Mouse (Mus musculus): ENCODE measurements at regions not wholly inside any gene's neighbourhood (a gene's known extent, or its start where the extent isn't known, plus 50 kb on each side); places are given as distances from the start of the nearest gene placed in this dataset.
"Not testable (repeated sequence)": the region's sequence is repeated elsewhere in the genome, so short reads cannot be mapped to it uniquely, and the experiment has no call there.

DNA sequence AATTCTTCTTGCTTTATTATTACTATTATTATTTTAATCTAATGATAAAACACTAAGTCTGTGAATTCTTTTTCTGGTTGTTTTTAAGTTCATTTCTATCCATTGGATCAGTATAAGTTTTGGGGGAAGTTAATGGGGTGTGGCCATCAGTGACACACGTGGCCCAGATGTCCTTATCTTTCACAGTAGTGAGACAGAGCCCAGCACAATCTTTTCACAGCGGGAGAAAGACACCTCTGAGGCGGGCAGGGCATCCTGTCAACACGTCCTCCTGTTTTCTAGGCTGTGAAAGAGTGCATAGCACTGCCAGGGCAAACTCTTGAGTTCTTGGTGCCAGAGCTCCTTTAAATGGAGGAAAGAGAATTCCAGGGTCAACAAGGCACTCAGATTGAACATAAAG is 162.1 kb downstream of the Ifng start:
- DNase-seq (ENCODE audit: low read depth in 1 of 2, low spot score in 2 of 2): no peak

DNA sequence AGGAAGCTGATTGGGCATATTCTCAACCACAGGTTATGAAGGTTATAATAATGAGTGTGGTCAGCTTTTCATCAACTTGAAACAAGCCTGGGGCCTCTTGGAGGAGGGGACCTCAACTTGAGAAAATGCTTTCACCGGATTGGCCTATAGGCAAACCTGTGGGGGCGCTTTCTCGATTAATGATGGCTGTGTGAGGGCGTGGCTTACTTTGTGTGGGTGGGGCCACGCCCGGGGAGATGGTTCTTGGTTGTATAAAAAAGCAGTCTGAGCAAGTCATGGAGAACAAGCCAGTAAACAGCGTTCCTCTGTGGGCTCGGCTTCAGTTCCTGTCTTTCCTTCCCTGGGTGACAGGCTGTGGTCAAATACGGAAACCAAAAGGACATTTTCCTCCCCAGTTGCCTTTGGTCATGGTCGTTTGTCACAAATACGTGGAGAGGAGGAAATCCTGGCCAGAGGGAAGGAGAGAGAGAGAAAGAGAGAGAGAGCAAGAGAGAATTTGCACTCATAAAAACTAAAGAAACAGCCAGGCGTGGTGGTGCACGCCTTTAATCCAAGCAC is 163.1 kb downstream of the Ifng start:
- no peak for DNase-seq (ENCODE audit: low read depth in 1 of 2, low spot score in 2 of 2)

DNA sequence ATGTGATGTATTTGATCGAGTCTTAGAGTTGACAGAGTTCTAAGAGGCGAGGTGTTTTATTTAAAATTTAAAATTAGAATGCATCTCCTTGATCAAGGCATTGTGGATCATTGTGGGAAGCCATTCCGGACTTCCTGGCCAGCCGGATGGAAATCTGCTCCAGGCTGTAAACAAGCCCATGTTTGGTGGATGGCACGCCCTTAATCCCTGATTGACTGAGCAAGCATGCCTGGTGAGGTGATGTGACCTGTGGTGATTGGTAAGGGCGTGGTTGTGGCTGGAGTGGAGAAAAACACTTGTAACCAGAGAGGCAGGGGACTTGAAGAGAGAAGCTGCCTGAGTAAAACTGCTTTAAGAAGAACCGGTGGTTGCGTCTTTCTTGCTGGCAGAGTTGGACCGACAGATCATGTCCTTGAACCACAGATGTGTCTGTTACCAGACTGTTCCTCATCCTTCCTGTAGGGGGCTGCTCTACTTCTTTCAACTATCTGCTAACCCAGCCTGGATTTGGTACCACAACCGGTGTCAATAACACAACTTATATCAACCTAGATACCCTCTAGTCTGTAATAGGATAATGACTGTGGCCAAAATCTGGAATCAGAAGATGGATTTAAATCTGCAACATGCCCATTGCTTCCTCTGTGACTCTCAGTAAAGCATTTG is 164.4 kb downstream of the Ifng start:
- DNase-seq (ENCODE audit: low read depth in 1 of 2, low spot score in 2 of 2): no peak

DNA sequence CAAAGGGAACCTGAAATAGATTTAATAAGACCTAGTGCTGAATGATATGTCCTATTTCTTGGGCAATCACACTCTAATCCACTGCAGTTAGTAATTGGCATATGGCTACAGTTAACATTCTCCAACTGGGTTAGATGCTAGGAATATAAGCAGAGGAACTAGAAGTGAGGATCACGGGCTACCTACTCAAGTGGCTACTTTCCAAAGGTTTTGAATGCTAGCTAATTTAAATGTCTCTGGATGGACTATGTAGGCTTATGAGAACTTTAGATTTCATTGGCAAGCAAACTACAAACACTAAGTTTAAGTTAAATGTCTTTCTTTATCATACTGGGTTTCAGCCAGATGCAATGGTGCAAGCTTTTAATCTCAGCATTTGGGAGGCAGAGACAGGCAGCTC is 166.6 kb downstream of the Ifng start:
- no peak for DNase-seq (ENCODE audit: low read depth in 1 of 2, low spot score in 2 of 2)

DNA sequence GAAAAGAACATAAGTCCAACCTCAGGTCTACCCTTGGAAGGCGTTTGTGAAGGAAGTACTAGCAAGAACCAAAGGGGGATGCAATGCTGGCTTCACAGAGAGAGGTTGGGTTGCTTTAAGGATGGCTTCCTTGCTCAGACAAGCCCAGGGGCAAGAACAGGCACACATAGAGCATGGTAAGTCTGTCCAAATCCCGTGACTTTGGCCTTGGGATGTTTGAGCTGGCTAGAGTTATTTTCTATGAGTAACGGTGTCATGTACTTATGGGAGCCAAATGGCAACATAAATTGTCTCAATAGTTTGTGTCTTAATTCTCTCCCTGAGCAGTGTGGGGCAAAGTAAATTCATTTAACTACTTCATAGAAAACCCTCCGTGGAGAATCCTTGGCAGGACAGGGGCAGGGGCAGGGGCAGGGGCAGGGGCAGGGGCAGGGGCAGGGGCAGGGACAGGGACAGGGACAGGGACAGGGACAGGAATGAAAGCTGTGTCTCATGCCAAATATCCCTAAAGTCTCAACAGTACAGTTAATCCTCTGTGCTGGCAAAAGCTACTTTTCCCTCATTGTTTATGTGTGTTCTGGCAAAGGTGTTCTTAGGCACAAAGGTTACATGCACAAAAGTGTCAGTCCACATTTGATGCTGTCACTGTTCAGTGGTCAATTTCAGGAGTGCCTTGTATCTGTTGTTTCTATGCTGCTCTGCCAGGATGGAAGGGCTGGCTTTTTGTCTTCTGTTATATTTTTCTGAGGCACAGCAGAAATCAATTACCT is 167.7 kb downstream of the Ifng start:
- DNase-seq (ENCODE audit: low read depth in 1 of 2, low spot score in 2 of 2): no peak

DNA sequence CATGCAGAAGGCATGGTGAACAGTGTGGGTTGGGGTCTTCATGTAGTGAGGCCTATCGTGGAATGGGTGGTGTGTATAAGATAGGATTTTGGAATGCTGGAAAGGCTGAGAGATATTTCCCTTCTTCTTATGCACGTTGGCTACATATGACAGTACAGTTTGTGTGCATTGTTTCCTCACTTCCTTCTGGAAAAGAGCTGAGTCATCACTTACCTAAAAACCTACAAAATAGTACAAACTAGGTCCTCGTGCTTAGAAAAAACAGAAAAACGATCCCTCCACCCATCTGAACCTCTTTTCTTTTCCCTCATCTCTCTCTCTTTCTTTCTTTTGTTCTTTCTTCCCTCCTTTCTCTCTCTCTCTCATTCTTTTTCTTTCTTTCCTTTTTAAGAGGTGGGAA is 168.3 kb downstream of the Ifng start:
- DNase-seq (ENCODE audit: low read depth in 1 of 2, low spot score in 2 of 2): no peak

DNA sequence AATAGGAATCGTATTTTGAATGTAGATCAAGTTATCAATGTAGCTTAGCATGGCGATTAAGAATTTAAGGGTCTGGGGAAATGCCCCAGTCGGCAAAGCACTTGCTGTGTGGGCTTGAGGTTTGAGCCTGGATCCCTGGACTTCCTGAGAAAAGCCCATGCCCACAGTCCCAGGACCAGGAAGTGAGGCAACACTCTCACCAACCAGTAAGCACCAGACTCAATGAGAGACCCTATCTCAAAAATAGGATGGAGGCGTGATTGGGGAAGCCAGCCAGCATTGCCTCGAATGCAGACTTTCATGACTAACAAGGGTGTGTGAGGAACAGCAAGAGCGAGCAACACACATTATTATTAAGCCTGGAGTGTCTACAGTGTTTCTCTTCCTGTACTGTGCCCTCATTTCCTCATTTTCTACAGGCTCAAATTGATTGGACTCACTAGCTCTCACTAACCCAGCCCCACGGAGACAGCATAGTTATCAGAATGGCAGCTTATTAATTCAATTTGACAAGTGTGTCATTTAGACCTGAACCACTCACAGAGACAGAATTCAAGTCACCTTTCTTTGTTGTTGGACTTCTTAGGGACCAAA is 170.1 kb downstream of the Ifng start:
- DNase-seq (ENCODE audit: low read depth in 1 of 2, low spot score in 2 of 2): no peak

DNA sequence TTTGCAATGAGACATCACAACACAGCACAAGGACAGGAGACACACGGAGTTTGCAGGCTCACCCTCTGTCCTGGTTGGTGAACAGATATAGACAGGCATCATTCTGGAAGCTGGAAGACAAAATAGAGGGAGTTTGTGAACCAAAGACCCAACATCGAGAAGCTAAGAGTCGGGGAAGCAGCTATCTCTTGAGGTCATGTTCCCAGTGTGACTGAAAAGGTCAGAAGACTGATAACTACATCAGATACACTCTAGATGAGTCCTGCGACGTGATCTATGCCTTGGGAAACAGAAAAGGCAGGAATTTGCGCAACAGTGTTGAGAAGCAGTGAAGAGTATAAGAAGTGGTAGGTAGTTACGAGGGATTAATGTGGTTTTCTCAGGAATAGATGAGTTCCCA is 171.2 kb downstream of the Ifng start:
- DNase-seq (ENCODE audit: low read depth in 1 of 2, low spot score in 2 of 2): no peak

DNA sequence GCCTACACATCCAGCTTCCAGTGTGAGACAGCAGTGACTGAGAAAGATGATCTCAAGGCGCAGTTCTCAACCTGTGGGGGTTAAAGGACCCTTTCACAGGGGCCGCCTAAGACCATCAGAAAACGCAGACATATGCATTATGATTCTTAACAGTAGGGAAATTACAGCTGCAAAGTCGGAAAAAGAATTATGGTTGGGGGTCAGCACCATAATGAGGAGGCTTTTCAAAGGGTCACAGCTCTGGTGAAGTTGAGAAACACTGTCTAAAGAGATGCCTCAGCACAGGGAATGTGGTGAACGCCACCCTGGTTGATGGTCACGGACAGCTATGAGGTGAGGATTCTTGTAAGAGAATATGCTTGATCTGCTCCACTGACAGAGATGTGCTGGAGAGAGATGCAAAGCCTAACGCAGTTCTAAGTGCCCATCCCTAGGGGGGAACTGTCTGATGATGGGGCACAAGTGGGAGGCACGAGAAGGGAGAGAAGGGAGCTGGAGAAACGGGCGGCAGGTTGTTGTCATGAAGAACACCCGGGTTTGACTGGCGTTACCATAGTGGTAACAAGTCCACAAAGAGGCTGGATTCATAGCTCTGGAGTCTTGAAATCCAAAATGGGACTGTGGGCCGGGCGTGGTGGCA is 172.3 kb downstream of the Ifng start:
- DNase-seq (ENCODE audit: low read depth in 1 of 2, low spot score in 2 of 2): no peak

DNA sequence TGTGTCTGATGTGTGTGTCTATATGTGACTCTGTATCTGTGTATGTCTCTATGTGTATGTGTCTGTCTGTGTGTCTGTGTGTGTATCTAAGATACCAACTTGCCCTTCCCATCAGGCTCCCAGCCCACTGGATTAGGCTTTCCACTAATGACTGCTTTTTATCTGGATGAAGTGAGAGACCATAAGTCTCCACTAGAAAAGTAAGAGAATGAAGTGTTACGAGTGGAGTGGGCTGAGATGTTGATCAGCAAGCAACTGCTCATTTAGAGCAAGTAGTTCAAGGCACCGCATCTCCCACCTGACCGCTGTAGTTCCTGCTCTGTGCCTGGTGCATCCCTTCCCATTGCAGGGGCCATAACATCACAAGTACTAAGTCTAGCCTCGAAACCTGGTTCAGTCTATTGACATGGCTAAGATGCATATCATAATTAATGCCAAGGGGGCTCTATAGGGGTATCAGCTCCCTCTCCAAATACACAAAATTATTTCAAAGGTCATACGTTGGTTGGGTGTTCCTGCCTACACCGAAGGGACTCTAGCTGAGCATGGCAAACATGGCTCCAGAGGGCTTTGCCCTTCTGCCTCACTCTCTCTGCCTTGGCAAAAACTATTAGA is 173.5 kb downstream of the Ifng start:
- no peak for DNase-seq (ENCODE audit: low read depth in 1 of 2, low spot score in 2 of 2)

DNA sequence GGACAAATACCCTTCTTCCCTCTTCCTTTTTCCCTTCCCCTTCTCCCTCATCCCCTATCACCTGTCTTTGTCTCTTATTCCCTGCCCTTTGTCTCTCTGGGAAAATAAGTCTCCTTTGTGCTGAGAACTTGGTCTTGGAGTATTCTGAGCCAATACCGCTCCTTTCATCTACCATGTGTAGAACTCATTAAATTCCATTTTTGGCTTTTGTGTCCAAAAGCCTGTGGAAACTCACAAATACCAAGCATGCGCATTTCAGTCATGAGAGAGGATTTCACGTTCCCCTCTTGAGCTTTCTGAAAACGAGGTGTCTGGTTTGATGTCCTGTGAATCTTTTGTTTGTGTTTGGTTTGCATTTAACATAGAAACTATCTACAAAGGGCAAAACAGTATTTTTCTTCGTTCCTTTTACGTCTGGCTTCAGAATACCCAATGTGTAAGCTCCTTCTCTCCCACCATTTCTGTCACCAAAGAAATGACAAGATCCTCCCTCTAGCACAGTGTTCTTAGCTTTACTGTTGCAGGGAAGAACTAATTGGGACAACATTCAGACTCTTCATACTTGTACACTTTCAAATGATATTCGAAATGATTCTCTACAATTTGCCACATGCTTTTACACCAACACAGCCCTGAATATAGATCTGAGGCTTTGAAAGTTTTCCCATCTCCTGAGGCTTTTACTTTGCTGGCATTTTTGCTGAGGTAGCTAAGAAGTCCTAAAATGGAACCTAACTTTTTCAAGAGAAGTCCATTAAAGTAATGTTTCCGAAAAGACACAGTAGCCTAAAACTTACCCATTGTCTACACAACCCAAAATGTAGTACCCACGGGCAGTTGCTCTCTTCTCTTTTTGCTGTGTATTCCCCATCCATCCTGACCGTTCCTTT is 174.5 kb downstream of the Ifng start:
- DNase-seq (ENCODE audit: low read depth in 1 of 2, low spot score in 2 of 2): no peak

DNA sequence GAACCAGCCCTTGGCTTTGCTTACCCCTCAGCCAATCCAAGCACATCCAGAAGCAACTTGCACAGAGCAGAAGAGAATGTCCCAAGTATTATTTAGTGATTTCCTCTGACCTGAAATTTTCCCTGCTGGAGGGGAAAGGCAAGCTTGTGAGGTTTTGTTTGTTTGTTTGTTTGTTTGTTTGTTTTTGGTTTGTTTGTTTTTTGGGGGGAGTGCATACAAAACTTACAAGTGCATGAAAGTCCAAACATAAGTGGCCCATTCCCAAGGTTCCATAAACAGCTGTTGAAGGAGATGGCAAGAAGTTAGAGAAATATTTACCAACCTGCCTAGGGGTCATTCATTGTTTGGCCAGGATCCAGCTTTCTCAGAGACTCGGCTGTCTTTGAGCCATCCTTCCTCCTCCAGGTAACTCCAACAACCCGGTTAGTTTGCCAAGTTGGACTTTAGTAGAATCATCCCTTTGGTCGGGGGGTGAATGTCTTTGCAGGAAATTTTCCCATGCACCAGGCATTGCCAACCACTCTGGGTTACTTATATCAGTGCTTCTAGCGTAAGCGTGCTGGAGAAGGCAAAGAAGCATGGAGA is 175.3 kb downstream of the Ifng start:
- no peak for DNase-seq (ENCODE audit: low read depth in 1 of 2, low spot score in 2 of 2)

DNA sequence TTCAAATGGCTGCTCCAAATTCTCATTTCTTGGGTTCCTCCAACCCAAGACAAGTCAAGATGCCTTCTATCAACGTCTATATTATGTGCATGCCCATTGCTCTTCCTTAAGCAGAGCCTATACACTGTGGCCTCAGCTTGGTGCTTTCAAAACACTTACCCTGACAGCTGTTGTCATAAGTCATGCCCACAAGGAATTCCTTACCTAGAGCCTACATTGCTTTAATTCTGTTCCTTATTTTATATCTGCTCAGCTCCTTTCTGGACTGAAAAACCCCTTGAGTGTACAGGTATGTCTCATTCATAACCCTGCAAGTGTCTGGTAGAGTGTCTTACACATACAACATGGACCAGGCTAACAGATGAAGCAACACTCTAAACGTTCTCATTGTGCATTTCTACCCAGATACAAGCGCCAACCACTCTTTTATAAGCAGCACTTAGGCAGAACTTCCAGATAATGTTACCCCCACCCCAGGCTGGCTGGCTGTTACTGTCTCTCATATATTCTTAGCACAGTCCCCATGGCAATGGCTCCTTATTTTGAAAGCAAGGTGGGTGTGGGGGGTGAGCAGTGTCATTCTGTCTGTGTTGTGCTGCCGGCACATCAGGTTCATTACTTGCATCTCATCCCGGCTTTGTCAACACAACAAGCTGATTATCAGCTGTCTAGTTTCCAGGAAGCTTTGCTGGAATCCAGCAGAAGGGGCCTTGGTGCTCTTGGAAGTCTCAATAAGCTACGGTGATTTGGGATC is 176.6 kb downstream of the Ifng start:
- no peak for DNase-seq (ENCODE audit: low read depth in 1 of 2, low spot score in 2 of 2)

DNA sequence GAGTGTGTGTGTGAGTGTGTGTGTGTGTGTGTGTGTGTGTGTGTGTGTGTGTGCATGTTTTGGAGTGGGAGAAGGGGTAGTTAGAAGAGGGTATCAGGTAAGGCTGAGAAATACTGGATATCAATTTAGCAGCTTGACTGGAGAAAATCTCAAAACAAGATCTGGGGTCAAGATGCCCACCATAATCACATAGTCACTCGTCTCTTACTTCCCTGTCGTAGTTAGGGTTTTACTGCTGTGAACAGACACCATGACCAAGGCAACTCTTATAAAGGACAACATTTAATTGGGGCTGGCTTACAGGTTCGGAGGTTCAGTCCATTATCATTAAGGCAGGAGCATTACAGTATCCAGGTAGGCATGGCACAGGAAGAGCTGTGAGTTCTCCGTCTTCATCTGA is 177.4 kb downstream of the Ifng start:
- not testable (repeated sequence) for DNase-seq (ENCODE audit: low read depth in 1 of 2, low spot score in 2 of 2)

DNA sequence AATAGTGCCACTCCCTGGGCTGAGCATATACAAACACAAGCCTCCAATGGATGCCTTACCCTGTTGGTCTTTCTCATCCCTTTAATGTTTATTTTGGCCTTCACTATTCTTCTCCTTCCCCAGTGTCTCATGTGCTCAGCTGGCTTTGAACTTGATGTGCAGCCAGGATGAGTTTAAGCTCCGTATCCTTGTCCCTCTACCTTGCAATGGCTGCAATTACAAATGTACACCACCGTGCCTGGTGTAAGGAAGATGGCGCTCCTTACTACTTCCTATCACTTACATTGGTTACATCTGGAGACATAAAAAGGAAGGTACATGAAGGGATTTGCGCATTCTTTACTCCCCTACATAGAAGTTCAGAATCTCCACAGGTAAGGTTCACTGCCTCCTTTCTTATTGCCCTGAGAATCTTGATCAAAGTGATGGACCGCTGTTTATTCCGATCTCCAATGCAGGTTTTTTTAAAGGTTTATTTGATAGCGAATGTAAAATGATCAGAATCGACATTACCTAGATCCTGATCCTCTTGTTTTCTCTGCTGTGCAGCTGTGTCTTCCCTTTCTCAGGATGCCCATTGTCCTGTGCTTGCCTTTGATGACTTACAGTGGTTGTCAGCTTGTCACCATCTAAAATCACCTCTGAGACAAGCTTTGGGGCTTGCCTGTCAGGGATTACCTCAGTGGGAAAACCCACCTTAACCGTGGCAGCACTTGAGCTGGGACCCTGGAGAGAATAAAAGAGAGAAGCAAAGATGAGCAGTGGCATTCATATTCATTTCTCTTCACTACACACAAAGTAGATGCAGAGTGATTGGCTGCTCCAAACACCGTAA is 178.1 kb downstream of the Ifng start:
- no peak for DNase-seq (ENCODE audit: low read depth in 1 of 2, low spot score in 2 of 2)

DNA sequence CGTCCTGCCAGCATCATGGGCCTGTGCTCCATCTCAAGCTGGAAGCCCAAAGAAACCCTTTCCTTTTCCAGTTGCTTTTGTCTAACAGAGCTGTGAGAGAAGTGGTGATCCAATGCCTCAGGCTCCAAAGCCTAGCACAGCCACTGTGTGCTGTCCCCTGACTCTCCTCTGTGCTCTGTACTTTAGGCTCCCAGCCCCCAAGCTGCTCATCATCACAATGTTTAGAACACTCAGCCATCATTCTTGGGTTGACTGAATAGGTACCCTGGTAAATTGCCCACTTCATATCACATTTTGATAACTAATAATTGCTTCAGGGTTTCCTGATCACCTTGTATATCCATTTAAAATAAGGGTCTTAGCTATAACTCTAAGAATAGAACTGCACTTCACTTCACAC is 178.8 kb downstream of the Ifng start:
- DNase-seq (ENCODE audit: low read depth in 1 of 2, low spot score in 2 of 2): no peak

DNA sequence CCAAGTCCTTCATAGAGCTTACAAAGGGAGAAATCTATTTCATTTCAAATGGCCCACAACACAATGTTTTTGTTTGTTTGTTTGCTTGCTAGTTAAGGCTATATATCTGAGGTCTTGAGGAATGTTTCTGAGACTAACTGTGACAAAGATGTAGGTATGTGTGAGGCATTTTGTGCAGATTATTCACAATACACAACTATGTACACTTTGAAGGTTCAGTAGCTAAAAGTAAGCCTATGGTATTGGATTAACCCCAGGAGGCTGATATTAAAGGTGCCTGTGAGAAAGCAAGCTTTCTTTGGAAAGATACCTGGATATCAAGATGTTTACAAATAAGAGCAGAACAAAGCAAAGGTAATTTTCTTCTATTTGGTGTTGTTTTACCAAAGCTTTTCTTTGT is 179.8 kb downstream of the Ifng start:
- DNase-seq (ENCODE audit: low read depth in 1 of 2, low spot score in 2 of 2): no peak

DNA sequence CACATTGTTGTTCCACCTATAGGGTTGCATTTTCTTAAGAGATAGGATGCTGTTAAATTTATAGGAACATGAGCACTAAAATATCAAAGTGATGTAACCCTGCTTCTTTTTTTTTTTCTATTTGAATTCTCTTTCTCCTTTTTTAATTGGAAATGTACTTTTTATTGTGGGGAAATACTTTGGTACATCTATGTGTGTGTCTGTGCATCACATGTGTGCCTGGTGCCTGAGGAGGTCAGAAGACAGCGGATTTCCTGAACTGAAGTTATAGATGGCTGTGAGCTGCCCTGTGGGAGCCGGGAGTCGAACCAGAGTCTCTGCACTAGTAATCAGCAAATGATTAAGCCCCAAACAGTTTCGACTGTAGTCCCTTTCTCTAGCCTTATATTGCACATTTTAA is 180.7 kb downstream of the Ifng start:
- no peak for DNase-seq (ENCODE audit: low read depth in 1 of 2, low spot score in 2 of 2)
